Mouse (Mus musculus): ENCODE data around the gene H2afy.

Gene H2afy

DNA sequence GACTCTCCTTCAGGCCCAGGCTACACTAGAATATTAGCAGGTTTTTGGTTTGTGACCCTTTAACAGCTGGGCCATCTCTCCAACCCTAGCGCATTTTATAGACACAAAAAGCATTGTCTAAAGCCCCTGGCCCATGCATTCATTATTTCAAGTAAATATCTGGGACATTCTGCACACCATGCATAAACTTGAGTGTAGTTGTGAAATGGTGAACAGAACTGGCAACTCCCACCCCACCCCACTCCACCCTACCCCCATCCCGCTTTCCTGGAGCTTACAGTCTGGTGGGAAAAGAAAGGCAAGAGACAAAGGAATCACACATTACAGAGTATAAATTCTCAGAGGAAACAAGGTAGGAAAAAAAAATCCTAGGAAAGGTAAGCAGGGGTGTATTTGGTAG lies at the start of gene H2afy:
H2afy (minus strand) TSS at position 162 of the 400 bp plus-strand sequence.
- DNase-seq: no peak

DNA sequence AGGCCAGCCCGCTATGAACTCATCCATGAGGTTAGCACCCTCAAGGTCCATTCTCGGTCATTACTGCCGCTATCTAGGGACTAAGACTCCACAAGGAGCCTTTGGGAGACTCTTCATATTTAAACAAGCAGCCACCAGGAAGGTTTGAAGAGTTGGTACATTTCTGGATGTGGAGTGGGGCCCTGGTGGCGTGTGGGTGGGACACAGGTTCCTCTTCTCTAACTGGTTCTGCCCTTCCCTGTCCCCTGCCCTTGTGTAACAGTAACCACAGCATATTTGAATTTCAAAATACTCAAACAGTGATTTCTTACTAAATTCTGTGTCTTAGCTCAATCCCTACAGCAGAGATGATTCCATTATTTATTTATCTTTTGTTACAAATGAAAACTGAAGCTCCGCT lies 47.5 kb upstream of the H2afy start:
- no peak for DNase-seq

DNA sequence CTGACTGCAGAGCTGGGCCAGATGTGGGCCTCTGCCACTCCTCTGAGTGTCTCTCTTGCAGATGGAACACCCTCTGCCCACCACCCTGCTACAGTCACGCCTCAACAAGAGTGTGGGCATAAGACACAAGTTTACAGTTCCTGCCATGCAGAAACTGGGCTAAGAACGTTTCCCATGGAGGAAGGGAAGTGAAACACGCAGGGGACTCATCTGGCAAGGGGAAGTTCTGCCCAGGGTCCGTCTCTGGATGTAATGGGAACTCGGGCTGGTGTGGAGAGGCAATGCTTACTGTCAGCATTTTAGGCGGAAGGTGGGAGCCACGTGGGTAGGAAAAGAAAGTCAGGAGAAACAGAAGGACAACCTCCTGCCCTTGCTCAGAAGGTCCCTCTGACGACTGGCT lies 45.3 kb upstream of the H2afy start:
- no peak for DNase-seq

DNA sequence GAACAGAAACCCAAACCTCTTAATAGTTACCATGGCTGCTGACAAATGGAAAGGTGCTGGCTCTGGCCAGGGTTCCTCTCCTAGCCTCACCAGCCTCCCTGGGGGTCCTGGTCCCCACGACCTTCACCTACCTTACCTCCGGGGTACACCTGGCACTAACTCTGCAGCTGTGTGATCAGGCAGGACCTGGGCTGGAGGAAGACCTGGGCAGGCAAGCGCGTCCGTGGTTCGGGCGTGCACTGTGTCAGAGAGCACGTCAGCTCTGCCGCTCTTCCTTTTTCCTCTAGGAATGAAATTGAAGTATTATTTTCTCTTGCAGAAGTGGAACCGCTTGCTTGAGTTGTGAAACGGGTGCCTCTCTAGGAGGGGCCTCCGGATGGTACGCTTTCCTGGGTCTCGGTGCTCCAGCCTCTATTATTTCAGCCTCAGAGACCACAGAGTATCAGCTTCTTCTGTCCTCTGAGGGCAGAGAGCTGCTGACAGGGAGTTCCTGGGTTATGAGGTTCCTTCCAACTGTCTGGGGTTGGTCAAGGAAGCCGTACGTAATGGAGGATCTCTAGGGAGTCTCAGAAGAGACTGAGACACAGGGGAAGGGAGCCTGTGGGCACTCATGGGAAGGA lies 42.4 kb upstream of the H2afy start, which contains the start of gene Tifab:
Tifab (minus strand) TSS at position 470 of the 620 bp plus-strand sequence.
- no peak for DNase-seq

DNA sequence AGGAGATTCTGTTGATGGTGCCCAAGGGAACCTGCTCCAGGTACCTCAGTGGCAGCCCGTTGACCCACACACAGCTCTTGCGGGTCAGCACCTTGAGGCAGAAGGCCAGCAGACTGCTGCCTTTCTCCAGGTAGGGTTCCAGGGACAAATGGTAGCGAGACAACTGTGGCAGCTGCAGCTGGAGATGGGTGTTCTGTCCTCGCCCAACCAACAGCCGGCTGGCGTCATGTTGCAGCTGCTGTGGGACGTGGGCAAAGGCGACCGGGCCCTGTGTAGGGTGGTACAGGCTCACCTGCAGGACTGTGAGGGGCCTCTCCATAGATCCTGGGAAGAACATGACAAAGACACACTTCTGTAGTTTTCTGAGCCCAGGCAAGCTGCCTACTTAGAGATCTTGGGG lies 40.1 kb upstream of the H2afy start:
- DNase-seq: no peak

DNA sequence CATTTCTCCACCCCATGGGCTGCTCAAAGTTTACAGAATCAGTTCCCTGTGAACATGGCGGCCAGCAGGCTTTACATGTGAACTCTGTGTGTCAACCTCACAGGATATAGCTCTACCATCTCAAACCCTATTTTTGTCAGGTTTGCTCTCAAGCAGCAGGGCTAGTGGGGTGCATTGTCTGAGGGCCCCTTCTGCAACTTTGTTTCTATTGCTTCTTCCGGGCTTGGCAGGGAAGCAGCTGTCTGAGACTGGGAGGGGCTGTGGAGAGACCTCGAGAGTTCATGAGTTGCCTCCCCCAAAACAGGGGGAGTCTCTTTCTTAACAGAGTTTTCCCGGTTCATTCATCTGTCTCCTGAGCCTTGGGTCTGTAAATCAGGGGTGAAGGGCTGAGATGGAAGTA lies 39.7 kb upstream of the H2afy start:
- DNase-seq: no peak

DNA sequence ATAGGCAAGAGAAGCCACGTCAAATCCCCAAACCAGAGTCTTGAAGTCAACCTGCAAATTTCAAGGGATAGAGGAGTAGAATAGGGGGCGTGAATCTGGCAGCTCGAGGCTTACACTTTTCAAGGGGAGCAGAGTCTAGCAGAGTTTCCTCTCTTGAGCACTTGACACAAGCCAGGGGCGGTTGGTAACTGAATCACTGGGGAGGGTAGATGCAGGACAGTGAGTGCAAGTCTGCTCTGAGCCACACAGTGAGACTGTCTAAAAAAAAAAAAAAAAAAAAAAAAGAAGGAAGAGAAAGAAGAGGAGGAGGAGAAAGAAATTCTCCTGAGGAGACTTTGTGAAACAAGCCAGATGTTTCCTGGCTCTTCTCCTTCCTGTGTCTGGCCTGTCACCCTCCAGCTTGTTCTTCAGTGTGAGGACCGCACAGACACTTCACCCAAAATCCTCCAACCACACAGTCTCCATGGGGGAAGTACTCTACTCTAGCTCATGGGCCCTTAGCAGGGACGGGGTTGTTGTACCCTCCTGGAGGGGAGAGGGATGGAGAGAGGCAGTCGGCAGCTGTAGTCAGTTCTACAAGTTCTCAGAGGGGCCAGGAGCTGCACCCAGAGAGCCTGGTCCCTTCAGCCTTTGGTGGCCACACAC lies 36.9 kb upstream of the H2afy start:
- no peak for DNase-seq

DNA sequence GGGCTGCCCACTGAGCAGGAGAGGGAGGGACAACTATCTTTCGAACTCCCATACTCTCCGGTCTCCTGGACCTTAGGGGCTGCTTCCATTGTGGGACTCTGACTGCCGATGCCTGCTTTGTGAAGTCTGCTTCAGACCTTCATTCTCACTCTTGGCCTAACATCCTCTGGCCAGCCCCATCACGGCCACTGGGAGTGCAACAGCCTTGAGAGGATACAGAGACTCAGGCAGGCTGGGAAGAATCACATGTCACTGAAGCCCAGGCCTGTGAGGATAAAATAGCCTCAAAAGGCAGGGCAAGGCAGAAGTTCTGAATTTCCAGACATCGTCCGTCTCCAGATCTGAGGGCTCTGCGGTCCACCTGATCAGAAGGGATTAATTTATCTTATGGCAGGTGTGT lies 35.9 kb upstream of the H2afy start:
- no peak for DNase-seq

DNA sequence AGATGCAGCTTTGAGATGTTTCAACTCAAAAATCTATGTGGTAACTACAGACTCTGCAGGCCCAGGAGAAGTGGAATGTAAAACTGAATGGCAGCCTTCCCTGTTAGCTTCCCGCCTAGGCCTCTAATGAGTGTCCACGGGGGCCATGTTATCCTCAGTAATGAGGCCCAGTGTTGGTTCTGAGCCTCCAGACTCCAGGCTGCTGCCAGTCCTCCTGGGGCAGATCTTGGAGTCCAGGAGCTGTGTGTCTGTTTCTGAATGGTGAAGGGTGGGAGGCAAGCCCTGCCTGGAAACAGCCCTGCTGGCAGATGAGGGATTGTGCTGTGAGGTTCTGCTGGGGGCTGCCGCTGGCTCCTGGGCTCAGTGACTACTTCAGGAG lies 32.2 kb upstream of the H2afy start:
- no peak for DNase-seq

DNA sequence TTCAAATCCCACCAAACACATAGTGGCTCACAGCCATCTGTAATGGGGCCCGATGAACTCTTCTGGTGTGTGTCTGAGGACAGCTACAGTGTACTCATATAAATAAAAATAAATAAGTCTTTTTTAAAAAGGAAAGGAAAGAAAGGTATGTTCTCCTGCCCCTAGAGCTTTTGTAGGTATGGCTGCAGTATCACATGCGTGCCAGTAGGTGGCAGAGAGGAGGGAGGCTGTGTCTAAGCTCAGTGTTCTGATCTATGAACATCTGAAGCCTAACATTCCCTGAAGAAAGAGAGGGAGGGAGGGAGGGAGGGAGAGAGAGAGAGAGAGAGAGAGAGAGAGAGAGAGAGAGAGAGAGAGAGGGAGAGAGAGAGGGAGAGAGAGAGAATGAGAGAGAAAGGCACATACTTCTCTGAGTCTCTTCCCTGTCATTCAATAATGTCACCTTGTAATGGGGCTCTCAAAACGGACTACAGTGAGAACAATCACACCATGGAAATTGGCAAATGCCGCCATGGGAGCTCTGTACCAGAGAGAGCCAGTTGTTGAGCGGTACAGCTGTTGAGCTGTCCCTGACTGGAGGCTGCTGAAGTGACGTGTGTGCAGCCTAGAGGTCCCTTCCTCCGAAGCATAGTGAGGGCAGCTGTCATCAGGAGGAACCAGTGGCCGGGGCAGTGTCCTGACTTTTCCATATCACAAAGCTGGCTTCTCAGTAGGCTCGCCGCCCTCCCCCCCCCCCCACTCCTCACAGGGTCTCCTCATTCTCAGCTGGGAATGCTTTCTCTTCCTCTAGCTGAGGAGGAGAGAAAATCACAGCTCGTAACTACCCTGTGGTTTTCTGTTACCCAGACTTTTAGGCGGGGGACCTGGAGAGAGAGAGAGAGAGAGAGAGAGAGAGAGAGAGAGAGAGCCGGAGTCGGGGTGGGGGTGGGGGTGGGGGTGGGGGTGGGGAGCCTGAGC lies 31.6 kb upstream of the H2afy start:
- DNase-seq: no peak

DNA sequence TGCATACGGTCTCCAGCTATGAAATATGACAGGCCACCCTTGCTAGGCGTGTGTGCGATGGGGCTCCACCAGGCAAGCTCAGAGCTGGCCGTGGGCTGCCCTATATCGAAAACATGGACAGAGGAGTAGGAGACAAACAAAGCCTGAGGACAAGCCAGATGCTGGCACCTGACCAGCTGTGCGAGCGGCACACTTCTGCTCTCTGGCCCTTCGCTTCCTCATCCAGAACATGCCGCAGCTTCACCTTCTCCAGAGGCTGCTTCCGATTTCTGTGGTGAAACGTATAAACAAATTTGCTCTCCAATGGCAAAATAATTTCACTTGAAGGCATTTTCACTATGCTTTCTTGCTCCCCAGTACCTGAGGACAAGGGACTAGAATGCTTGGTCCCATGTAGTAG lies 29.4 kb upstream of the H2afy start:
- DNase-seq: no peak

DNA sequence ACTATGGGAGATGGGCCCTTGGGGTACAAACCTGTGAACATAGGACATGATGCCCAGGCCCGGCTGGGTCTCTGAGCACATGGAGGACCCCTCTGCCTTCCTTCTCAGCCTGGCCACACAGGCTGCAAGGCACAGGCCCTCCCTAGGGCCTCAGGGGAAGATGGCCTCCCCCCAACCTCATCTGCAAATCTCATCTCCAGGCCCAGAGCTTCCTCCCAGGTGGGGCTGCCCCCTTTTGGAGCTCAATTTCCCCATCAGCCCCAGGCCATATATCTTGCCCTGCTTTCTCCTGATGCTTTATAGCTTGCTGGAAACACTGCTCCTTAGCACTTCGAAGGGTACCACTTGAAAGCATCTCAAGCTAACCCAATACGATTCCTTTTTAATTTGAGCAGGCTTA lies 28.2 kb upstream of the H2afy start:
- DNase-seq: no peak

DNA sequence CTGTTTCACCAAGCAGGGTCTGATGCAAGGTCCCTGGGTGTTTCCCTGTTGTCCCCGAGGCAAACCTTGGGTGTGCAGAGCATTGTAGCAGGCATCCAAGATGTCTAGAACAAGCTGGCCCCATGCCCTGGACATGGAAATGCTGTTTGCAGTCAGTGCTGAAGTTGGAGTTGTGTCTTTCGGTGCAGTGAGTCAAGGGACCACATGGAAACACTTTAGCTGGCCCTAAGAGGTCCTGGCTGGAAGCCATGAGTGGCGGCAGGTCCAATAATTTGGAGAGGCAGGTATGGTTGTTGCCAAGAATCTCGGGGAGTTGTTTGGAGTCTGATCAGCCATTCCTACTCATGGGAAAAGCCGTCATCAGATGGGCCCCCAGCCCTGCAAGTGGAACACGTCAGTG lies 27.6 kb upstream of the H2afy start:
- no peak for DNase-seq

DNA sequence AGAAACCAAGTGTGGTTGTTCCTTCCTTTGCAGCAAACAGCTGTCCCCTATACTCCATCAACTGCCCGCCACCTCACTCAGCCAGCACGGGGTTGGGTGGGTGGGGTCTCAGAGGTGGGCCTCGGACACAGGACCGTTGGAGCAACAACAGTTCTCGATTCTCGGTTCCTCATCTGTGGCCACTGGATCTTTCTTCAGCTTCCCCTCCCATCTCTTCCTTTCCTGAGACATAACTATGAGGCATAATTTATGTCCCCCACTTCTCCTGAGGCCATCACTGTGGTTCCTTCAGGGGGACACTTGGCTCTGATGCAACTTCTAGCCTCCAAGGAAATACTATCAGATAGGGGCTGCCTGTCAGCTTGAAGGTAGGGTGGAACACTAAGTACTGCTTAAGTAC lies 26.7 kb upstream of the H2afy start:
- no peak for DNase-seq

DNA sequence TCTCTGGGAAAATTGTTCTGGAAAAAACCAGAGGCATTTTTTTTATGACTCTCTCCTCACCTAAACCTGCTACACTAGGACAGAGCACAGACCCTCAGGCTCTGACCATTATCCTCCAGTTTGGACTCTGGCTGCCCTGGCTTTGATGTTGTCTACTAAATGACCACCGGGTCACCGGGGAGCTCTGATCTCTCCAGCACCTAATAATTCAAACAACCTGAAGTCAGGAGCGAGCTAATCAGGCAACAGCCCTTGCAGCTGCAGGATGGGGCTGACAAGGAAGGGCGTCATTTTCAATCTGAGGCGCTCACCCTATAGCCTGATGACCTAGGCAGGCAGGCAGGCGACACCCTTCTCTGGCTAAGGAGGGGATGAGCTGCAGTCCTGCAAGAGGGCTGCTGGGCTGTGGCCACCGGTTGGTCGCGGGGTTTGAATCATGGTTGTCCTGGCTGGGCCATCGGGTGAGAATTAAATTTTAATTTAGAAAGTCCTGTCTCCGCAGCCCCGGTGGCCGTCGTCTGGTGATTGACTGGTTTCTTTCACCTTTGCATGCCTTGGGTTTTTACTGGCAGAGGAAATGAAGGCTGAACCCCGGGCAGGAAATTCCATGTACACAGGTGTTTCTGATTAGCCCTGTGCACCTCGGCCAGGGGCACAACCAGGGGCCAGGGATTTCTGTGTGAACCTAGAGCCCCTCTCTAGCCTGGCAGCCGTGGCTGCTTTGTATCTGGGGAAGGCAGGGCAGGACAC lies 23.6 kb upstream of the H2afy start:
- DNase-seq: no peak

DNA sequence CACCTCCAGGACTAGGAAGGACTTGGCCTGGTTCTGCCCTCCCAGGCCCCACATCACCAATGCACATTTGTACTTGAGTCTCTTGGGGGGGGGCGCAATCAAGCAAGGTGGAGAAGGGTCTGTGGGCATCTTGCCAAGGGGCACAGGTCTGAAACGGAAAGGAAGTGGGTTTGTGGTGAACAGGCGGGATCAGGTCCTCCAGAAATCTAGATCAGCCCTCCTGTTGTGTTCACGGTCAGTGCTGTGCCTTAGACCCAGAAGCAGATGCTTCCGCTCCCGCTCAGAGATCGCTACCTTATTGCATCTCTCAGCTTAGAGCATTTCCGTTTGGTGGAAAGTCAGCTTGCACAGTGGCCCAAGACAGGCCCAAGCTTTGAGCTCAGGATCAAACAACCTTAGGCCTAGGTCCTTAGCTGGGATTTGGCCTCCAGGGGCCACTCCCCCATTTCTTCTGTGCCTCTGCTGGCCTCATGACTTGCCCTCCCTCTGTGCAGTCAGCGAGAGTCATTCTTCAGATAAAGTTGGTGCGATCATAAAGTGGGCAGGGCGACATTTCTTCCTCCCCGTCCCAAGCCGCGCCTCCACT lies 22.9 kb upstream of the H2afy start:
- no peak for DNase-seq

DNA sequence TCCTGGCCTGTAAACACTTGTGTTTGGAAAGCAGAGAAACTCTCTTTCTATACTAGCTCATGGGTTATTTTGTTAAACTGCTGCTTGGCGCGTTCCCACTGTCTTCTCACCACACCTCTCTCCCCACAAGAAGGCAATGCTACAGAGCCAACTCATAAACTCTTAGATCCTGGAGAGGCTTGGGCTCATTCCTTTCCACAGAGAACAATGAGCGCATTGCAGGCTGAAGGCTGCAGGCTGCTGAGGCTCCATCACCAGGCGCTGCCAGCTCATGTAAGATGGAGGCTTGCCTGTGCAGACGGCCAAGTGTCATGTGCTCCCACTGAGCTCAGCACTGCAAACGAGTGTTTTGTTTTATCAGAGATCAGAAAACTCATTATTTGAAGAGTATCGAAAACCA lies 19.5 kb upstream of the H2afy start:
- no peak for DNase-seq

DNA sequence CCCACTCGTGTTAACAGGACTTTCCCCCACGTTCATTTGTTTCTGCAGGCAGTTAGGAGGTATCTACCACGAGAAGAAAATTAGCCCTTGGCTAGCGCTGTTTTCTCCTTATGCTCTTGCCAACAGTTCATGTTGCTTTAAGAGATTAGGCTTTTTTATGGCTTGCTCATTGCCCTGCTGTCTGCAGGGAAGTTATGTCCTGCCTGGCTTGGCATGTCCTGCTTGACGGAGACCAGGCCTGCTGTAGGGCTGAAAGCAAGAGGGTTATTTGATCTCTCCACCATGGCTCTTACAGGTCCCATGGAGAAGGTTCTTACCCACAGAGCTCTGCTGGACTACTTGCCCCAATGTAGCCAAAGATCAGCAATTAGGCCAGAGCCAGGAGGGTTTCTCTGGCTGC lies 18.9 kb upstream of the H2afy start:
- no peak for DNase-seq

DNA sequence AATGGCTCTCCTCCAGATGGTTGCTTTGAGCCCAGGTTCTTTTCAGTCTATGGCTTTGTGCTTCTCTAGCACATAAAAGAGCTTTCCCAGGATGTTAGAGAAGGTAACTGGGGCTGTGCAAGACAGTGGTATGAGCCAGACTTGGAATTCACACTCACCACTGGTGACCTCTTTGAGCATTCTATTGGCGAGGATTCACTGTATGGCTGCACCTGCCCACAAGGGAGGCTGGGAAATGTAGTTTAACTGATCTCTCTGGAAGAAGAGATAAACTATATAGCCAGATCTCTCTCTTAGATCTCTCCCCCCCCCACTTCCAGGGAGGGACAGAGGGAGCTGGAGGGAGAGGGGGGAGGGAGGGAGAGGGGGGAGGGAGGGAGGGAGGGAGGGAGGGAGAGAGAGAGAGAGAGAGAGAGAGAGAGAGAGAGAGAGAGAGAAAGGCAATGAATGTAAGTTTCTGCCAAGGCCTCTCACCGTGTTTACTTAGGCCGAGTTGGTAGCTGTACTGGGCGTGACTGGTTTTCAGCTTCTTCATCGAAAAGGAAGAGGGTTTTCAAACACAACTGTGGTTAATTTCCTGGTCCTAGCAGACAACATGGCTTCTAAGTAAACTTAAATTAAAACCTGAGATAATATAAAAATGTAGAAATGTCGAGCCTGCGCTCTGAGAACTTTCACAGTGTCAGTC lies 16.8 kb upstream of the H2afy start:
- DNase-seq: no peak

DNA sequence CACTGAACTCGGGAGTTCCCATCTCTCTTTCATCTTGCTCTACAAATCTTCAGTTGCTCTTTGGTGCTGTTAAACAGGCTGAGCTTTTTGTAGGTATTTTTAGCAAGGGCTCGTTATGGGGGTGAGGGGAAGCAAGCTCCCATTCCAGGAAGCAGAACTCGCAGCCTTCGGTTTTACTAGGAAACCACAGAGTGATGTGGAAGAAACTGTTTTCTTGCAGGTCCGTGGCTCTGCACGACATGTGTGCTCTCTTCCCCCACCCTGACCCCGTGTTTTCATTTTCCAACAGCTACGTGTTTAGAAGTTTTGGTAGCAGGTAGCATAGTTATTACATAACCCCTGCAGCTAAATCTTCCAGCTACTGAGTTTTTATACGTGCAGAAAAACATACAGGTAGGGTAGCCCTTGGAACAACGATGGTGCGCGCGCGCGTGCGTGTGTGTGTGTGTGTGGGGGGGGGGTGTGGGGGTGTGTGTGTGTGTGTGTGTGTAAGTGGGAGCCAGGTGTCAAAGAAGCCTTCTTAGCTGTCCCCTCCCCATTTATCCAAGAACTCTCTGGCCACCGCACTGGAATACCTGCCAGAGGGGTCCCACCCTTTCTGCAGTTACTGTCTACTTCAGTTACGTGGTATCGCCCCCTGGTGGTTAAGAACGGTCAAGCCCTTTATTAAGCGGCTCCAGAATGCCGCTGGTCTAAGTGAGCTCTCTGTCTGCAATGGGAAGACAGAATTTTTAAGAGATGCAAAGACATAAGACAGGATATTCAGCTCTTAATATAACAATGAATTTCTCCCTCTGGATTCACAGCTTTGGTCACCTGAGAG lies 15.5 kb upstream of the H2afy start:
- no peak for DNase-seq

DNA sequence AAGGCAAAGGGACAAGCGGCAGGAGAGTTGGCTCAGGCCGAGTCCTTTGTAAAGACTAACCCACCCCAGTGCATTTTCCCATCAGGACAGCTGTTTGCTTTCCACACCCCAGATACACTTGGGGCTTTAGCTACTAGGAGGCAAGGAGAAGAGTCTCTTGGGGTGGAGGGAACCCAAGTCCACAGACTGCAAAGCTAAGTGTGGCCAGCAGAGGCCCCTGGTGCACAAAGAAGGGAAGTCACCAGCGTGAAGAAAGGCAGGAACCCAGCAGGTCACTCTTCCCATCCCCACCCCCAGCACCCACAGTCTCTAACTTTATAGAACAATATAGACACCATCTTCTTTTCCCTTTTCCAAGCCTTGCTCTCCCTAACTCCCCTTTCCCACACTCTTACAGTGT lies 9.4 kb upstream of the H2afy start:
- DNase-seq: no peak
